Mouse (Mus musculus) WW6 (cell line): ENCODE measurements at regions not wholly inside any gene's neighbourhood (a gene's known extent, or its start where the extent isn't known, plus 50 kb on each side); places are given as distances from the start of the nearest gene placed in this dataset.

ENCODE experiments used
- DNase-seq: peaks from one replicate; pipeline ENCODE4 v3.0.0-alpha.2; 2013; ENCODE audit warnings: low read depth, low spot score

- DNase-seq, result no peak
Observed at GRCm38 (mm10) chr5:64401737-64402136, 245.6 kb downstream of the Tbc1d1 start.

- DNase-seq, result no peak
Observed at GRCm38 (mm10) chr5:64403077-64403981, 247.2 kb downstream of the Tbc1d1 start.

GRCm38 (mm10) chr5:64403982-64404345, 247.9 kb downstream of the Tbc1d1 start:
- no peak for DNase-seq

GRCm38 (mm10) chr5:64404512-64404911, 248.4 kb downstream of the Tbc1d1 start:
- no peak for DNase-seq

GRCm38 (mm10) chr5:64408938-64409337, 252.8 kb downstream of the Tbc1d1 start:
- DNase-seq, result no peak

GRCm38 (mm10) chr5:64410621-64411020, 254.5 kb downstream of the Tbc1d1 start:
- DNase-seq, result no peak

- no peak for DNase-seq
Observed at GRCm38 (mm10) chr5:64414519-64414918, 258.4 kb downstream of the Tbc1d1 start.

- DNase-seq, result no peak
Observed at GRCm38 (mm10) chr5:64419395-64419794, 263.3 kb downstream of the Tbc1d1 start.

GRCm38 (mm10) chr5:64422787-64423587, 266.9 kb downstream of the Tbc1d1 start:
- DNase-seq, result no peak

GRCm38 (mm10) chr5:64428822-64429221, 272.7 kb downstream of the Tbc1d1 start:
- no peak for DNase-seq

GRCm38 (mm10) chr5:64430501-64430900, 274.4 kb downstream of the Tbc1d1 start:
- DNase-seq, result no peak

GRCm38 (mm10) chr5:64431624-64432023, 275.5 kb downstream of the Tbc1d1 start:
- DNase-seq, result no peak

- DNase-seq, result no peak
Observed at GRCm38 (mm10) chr5:64433786-64434185, 277.7 kb downstream of the Tbc1d1 start.

GRCm38 (mm10) chr5:64435491-64435890, 279.4 kb downstream of the Tbc1d1 start:
- no peak for DNase-seq

- DNase-seq, result no peak
Observed at GRCm38 (mm10) chr5:64435958-64436357, 279.9 kb downstream of the Tbc1d1 start.

- DNase-seq, result no peak
Observed at GRCm38 (mm10) chr5:64437720-64438119, 281.6 kb downstream of the Tbc1d1 start.

GRCm38 (mm10) chr5:64438446-64439134, 282.5 kb downstream of the Tbc1d1 start:
- no peak for DNase-seq

- DNase-seq, result no peak
Observed at GRCm38 (mm10) chr5:64447847-64448246, 291.7 kb downstream of the Tbc1d1 start.

- DNase-seq, result no peak
Observed at GRCm38 (mm10) chr5:64452668-64453334, 296.7 kb downstream of the Tbc1d1 start.

GRCm38 (mm10) chr5:64459807-64460206, 303.7 kb downstream of the Tbc1d1 start:
- DNase-seq, result no peak

- no peak for DNase-seq
Observed at GRCm38 (mm10) chr5:64460891-64461290, 304.8 kb downstream of the Tbc1d1 start.
